Mouse (Mus musculus) adrenal gland, postnatal 4 days (tissue): ENCODE results near the gene E2f8. TPM values are rescaled to one million over a fixed set of nuclear protein-coding genes. Genes with fewer than 3 reads are reported as not detected.

Experiments
- DNase-seq, 2 experiments: peaks; one replicate each; pipeline ENCODE4 v3.0.0; 2021 to 2022; ENCODE audit warnings: low spot score in 2 of 2, mixed read lengths in 2 of 2
- total RNA-seq, 2 experiments: library from RNA; stranded (reverse); gene quantifications; 2 replicates each; pipeline ENCODE4 v1.2.3; 2021

E2f8 gene
- total RNA-seq, 2 experiments from 2014 or later, result 15.5 to 18.8 TPM

- no peak for DNase-seq
These were observed 23.1 kb downstream of the E2f8 start for GRCm38 (mm10) chr7:48858257-48858656.

- DNase-seq, result no peak
These were observed 25.9 kb downstream of the E2f8 start for GRCm38 (mm10) chr7:48855461-48855860.

DNA sequence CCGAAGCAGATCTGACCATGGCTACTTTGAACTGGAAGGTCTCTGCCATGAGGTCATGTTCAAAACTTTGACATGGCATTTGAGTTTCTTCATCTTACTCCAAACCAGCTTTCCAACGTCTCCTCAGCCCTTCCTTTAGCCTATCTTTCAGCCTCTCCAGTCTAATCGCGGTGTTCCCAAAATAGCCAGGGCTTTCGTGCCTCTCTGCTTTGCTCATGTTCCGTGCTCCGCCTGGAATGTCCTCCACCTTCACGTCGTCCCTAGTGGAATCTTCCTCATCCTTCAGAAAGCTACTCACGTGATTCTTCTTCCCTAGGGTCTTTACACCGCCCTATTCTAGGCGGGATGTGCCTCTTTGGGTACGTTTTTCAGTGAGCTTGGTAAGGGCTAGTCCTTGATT, 27.9 kb downstream of the E2f8 start:
- no peak for DNase-seq

DNA sequence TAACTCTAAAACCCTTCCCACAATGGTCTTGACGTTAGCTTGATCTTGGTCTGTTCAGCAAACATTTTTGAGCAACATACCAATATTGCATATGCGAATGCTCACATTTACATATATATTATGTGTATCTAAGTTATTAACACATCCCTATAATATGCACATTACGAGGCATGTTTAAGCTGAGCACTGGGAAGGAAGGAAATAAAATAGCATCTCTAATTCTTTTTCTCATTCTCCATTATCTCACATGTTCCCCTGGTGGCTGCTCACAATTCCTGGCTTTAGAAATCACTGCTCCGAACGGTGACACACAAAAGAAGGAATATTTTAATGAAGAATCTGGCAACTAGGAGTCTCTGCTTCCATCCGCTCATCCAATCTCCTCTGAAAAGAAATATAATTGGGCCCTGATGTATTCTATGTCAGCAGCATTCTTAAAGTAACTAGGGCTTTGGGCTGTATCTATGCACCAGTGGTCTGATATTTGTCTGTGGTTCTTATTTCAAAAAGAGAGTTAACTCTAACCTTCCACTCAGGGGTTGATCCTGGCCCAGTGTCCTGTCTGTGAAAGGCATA, 29.8 kb downstream of the E2f8 start:
- no peak for DNase-seq

GRCm38 (mm10) chr7:48847820-48848650, 33.4 kb downstream of the E2f8 start, which contains the start of gene Csrp3:
Gene Csrp3 (minus strand): TSS chr7:48848033.
- DNase-seq, result no peak

DNA sequence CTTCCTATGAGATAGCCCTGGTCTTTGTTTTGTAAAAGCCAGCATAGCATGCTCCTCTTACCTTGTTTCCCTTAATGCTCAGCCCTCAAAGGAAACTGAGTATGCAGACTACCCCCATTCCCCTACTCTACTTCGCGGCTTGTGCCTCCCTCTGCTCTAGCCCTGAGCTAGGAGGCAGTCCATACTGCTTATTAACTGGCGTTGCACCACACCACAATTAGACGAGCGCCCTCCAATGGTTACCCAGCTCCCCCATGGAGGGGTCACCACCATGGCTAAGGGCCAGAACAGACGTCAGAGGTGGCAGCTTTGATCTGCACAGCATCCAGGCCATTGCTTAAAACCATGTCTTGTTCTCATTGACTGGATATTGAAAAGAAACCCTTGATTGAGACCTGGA, 34.6 kb downstream of the E2f8 start:
- no peak for DNase-seq

GRCm38 (mm10) chr7:48845213-48845973, 36.0 kb downstream of the E2f8 start:
- no peak for DNase-seq

- DNase-seq, result no peak
These were observed 37.9 kb downstream of the E2f8 start for GRCm38 (mm10) chr7:48843541-48843940.

DNA sequence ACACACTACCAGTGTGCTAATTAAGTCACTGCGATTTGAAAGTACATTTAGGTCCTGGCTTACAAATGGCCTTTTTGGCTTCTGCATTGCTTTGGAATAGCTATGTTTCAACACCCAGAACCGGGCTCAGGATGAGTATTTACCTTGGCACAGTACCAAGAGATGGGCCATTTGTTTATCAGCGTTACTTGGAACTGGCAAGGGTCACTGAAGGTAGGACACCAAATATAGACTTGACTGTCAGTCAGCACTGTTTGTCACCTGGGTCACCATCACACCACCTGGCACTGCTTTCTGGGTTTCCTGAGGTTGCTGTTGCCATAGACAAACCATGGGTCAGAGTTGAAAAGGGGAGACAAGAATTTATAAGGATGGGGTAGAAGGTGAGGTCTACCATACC, 39.0 kb downstream of the E2f8 start:
- no peak for DNase-seq

GRCm38 (mm10) chr7:48841538-48841937, 39.9 kb downstream of the E2f8 start:
- no peak for DNase-seq

GRCm38 (mm10) chr7:48840545-48840944, 40.9 kb downstream of the E2f8 start:
- no peak for DNase-seq

- no peak for DNase-seq
These were observed 43.0 kb downstream of the E2f8 start for GRCm38 (mm10) chr7:48838434-48838833.

- no peak for DNase-seq
These were observed 44.4 kb downstream of the E2f8 start for GRCm38 (mm10) chr7:48836949-48837348.

GRCm38 (mm10) chr7:48834989-48835626, 46.3 kb downstream of the E2f8 start:
- DNase-seq, result no peak

DNA sequence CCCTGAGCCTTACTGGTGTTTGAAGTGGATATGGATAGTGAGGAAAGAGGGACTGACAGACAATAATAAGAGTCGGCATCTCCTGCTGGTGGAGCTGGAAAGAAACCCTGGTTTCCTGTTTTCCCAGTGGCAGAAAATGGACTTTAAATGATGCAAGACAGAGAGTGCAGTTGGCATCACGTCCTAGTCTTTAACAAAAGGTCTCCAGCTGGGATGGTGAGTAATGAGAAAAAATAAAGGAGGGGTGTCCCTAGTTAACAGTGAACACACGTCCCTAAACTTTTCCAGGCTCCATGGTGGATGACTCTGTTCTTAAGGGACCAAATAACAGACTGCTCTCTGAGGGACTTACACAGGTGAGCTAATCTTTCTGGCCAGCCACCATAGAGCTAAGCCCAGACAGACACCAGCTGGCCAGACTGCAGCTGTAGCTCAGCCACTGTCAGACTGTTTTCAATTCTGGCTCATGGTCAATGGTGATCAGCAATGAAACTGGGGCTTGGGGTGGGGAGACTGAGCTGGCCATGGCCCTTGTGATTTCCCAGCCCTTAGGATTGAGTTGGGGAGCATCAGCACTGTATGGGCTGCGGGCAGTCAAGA, 46.9 kb downstream of the E2f8 start:
- DNase-seq, result no peak

GRCm38 (mm10) chr7:48832735-48833134, 48.7 kb downstream of the E2f8 start:
- DNase-seq, result no peak

GRCm38 (mm10) chr7:48830395-48830794, 51.0 kb downstream of the E2f8 start:
- no peak for DNase-seq

- DNase-seq, result no peak
These were observed 52.1 kb downstream of the E2f8 start for GRCm38 (mm10) chr7:48829177-48829910.

GRCm38 (mm10) chr7:48825170-48825569, 56.2 kb downstream of the E2f8 start:
- DNase-seq, result no peak

DNA sequence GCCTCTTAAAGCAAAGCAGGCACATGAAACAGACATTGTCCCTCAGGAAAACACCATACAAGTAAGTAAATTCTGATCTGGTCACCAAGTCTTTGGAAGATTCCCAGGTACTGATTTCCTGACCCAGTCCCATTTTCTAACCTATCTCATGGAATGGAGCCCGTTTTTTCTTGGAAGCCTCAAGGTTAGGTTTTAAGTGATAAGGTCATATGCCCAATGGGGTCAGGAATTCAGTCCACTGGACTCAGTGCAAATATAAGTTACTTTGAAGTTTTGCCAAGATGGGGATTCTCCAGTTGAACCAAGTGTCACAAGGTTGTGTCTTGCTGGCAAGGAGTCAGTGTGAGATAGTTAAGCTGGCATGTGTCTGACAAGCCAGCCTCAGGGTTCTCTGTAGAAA, 56.7 kb downstream of the E2f8 start:
- DNase-seq, result no peak
